Mouse (Mus musculus) CH12.LX (cell line): ENCODE measurements at regions not wholly inside any gene's neighbourhood (a gene's known extent, or its start where the extent isn't known, plus 50 kb on each side); places are given as distances from the start of the nearest gene placed in this dataset.

Experiments used
- CTCF ChIP-seq, 2 experiments: IDR thresholded peaks in 1 of 2; conservative IDR thresholded peaks in 1 of 2; 2 replicates each; pipeline ENCODE4 v1.5.1; 2011 to 2012; ENCODE audit warnings: low read depth in 2 of 2, low read length in 2 of 2, improper control_type of control experiment in 1 of 2, inconsistent platforms in 1 of 2, mild to moderate bottlenecking in 1 of 2, moderate library complexity in 1 of 2
- EP300 ChIP-seq: IDR thresholded peaks from 2 replicates; pipeline ENCODE4 v1.6.1; 2011; ENCODE audit warnings: low read length, improper control_type of control experiment
- HCFC1 ChIP-seq: IDR thresholded peaks from 2 replicates; pipeline ENCODE4 v1.6.1; 2012; ENCODE audit warnings: low read depth, mild to moderate bottlenecking, inconsistent platforms, low read length, improper control_type of control experiment
- MAX ChIP-seq: IDR thresholded peaks from 2 replicates; pipeline ENCODE4 v1.6.1; 2011; ENCODE audit warnings: low read length, improper control_type of control experiment
- MEF2A ChIP-seq: IDR thresholded peaks from 2 replicates; pipeline ENCODE4 v1.6.1; 2014; ENCODE audit warnings: low read depth, mild to moderate bottlenecking, inconsistent platforms, low read length, improper control_type of control experiment, borderline replicate concordance
- POLR2A ChIP-seq: IDR thresholded peaks from 2 replicates; pipeline ENCODE4 v1.6.1; 2011; ENCODE audit warnings: low read depth, mild to moderate bottlenecking, improper control_type of control experiment, low read length
- TCF12 ChIP-seq: IDR thresholded peaks from 2 replicates; pipeline ENCODE4 v1.6.1; 2014; ENCODE audit warnings: low read depth, mild to moderate bottlenecking, inconsistent platforms, low read length, improper control_type of control experiment
- USF1 ChIP-seq: IDR thresholded peaks from 2 replicates; pipeline ENCODE4 v1.6.1; 2014; ENCODE audit warnings: low read depth, mild to moderate bottlenecking, inconsistent platforms, low read length, improper control_type of control experiment

- TF ChIP-seq CTCF (conservative IDR thresholded peaks at IDR 0.05 in 1 of 2, IDR thresholded peaks at IDR 0.05 in 1 of 2; ENCODE audit: low read depth in 2 of 2, low read length in 2 of 2) (no peak), EP300 (no peak), HCFC1 (no peak), MEF2A (no peak), POLR2A (no peak), USF1 (no peak), TCF12 (no peak), MAX (no peak)
Observed at GRCm38 (mm10) chr4:106007334-106008190, 217.9 kb downstream of the Gm12728 start.
